Mouse (Mus musculus) skeletal muscle tissue, adult 2 months (tissue): Measurements from ENCODE around the gene Fancc.

ENCODE experiments used
- DNase-seq: peaks from one replicate; pipeline ENCODE4 v3.0.0-alpha.2; 2012; ENCODE audit warnings: low read depth, low spot score

Gene Fancc

DNA sequence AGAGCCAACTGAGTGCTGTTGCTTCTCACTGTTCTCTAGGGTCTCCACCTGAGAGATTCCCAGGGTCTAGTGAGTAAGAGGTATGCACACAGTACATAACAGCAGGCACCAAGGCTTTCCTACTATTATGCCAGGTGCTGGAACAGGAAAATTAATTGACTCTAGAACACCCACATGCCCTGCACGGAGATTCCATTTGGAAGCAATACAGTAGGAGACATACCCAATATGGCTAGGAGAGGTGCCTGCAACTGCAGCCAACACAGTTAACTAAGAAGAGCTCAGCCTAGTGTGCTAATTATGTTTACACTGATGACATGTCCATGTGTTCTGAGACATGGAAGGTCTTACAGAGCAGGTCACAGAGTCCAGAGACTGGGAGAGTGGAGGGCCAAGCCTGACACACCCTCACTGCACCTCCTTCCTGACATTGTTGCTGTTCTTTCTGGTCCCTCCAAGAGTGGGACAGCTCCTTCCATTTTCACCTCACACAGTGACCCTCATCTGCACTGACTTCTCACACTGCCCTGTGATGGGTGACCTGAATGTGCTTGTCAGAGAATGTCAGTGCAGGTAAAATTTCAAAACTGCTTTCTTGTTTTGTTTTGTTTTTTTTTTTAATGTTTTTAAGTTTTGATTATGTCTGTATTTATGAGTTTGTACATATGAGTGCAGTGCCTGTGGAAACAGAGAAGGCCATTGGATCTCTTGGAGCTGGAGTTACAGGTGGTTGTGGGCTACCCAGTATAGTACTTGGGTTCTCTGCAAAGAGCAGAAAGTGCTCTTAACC lies 234.7 kb downstream of the Fancc start:
- DNase-seq, result no peak

DNA sequence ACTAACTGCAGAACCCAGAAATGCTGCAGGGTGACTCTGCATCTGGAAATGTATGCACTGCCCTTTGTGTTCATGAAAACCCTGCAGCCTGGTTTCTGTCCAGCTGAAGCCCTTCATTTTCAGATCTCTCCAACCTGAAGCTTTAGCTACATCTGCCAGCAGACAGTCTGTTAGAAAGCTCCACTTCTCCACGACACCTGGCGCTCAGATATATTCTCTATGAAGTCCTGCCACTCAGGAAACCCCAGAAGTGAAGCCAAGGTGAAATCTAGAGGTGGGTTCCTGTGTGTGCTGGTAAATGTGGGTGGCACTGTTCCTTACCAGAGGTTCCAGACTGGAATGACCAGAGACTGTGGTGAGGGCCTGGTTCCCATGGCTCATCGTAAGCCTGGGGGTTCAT lies 235.4 kb downstream of the Fancc start:
- no peak for DNase-seq

DNA sequence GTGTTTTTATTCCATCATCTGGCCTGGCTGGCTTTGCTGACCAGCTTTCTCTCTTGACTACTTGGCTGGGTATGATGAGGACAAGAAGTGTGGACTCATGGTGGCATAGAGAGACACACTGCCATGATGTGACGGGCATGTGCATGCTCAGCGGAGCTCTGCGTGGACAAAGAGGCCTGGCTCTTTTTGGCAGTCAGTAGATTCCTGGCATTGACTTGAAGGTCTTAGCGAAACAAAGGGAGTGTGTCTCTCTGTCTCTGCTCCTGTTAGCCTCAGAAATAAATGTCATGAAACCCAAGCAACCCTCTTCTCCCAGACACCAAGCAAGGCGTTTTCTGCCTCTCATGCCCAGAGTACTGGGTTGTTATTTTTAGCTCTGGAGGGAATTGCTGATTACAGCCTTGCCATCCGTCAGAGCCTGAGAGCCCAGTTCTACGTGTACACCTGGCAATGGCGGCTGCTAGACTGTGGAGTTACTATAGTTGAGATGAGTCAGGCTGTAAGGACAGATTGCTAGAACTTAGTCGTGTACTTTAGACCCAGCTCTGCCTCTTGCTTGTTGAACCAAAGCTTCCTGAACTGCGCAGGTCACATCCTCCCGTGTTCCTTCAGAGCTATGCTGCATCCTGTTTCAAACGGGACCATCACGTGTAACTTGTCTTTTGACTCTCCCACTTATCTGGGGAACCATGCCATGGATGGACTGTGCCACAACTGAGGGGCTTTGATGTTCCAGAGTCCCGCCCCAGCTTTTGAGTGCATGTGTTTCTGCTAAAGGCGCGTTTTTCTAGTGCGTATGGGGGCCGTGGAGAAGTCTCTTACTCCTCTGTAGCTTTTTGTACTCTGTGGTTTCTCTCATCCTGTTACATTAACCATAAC lies 236.1 kb downstream of the Fancc start:
- no peak for DNase-seq

DNA sequence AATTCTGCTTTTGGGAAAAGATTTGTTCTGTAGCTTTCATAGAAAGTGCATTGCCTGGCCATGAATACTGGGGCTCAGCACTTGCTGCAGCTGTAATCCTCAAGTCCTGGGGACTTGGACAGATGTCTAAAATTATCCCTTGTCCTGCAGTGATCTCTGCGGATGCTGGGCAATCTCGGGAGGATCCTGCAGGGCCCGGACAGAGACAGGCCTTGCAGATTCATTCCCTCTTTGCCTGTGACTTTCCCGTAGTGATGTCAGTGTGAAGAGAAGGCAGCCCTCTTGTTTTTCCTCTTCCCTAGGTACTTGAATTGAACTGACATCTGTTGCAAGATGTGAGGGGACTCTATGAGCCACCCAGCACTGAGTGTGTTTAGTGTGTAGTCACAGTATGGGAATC lies 236.9 kb downstream of the Fancc start:
- DNase-seq, result no peak

DNA sequence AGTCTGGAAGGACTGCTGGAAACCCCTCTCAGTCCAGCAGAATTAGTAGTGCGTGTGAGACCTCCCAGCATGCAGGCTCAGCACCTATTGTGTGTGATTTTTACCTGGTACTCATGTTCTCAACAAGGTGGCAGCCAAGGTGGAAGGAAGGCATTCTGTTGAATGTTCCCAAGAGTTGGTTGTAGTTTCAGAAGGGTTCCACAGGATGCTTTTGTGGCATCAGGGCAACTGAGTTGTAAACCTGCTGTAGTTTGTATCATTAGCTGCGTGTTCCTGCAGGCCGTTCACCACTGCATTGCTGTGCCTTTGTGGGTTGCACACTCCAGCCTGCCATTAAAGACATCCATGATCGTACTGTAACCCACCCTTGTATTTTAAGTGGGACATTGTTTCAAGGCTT lies 238.4 kb downstream of the Fancc start:
- DNase-seq, result no peak

DNA sequence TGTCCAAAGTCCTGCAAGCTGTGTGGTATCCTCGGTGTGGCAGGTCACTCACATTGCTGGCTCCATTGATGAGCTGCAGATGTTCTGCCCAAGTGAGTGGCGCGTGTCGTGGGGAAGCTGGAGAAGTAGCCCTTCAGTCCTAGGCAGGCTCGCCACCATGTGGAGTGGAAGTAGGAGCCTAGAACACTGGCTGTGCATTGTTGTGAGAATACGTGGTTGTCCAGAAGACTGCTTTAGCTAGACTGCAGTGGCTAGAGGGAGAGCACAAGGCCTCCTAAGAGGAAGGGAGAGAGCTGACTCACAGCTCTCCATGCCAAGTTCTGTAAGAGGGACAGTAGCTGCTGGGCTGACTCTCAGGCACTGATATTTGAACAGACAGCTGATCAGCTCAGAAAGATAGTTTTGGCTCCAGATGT lies 238.9 kb downstream of the Fancc start:
- DNase-seq, result peak; percentile 80

DNA sequence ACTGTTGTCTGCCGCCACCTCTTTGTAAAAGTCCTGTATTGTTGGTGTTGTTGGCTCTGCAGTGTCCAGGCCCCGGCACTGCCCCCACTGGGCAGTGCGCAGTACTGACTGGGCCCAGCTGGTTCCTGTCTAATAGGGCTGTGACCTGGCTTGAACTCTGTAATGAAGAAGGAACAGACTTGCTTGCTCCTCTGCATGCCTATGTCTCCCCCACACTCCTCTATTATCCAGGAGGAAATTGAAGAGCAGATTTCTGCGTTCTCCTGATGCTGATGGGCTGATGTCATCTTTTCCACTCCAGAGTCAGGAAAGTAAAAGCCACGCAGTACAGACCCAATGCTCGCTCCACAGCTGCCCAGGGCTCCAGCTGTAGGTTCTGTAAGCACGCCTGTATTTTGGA lies 240.3 kb downstream of the Fancc start:
- DNase-seq, result peak; percentile 82

DNA sequence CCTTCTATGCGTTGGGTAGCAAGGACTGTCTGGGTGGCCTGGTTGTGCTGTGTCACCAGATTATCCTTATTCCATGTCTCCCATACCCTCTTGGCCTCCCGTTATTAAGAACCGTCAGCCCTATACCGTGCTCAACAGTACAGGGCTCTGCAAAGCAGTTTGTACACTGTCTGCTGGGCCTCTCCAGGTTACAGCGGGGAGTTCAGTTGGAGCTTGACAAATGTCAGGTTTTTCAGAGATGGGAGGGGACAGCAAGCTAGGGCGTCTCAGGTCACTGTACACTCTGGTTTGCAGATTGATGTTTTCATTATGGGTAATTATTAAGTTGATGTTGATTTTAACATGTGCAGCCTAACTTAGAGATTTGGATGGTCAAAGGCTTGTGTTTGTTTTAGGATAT lies 240.9 kb downstream of the Fancc start:
- DNase-seq, result no peak

DNA sequence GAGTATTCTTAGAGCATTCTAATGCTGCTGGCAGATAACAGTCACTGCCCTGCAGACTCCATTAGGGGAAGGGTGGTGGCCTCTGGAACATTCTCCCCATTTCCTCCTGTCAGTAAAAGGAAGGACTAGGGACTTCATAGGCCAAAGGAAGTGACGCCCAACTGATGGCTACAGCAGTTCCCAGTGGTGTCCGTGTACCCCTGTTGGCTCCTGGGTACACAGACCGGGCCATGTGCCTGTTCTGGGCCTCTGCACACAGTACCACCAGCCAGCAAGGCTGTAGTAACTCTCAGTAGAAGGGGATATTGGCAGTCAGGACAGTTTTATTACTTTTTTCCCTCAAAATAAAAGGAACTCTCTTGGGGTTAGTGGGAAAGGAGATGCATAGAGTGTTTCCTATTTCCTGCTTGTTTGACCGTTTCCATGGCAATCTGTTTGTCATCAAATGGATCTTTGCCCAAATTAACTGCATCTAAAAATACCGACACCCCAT lies 241.5 kb downstream of the Fancc start:
- no peak for DNase-seq

DNA sequence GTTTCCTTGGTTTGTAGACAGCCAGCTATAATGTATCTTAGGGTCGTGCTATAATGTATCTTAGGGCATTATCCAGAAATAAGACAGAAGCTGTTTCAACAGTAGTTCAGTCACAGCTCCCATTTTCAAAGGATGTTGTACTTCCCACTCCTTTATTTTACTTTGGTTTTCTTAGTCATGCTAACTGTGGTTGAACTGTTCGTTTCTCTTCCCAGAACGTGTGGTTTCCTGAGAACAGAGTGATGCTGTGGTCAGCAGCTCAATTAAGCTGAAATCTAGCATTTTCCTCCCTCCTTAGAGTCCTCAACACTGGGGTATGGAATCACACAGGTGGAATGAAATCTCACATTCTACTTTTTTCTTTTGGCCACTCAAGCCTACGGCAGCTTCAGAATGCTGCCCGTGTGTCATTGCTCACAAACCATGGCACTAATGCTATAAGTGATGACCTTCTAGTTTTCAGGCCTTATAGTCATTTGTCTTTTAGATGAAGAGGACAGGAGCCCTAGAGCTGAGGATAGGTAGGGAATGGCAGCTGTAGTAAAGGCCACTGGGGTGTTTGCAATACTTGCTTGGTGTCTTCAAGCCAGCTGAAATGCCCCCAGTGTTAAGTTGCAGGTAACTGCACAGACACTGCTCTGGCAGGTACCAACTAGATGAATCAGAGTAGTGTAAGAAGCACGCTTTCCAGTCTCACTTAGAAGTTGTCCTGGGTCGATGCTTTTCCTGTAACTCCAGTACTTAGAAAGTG lies 243.0 kb downstream of the Fancc start:
- no peak for DNase-seq

DNA sequence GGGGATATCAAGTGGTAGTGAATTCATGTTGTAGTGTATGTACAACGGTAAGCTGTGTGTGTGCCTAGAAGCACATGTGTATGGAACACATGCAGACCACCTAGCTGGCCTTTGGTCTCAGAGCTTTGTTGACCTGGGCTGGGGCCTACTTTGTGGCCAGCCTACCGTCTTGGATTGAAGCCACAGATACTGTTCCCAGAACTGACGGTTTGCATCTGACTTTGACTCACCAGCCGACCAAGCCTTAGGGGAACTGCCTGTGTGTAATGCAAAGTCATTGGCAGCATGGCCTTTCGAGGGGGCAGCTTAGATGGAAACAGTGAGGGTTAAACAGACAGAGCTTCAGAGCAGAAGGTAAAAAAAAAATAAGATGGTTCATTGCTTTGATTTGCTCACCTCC lies 243.9 kb downstream of the Fancc start:
- no peak for DNase-seq

DNA sequence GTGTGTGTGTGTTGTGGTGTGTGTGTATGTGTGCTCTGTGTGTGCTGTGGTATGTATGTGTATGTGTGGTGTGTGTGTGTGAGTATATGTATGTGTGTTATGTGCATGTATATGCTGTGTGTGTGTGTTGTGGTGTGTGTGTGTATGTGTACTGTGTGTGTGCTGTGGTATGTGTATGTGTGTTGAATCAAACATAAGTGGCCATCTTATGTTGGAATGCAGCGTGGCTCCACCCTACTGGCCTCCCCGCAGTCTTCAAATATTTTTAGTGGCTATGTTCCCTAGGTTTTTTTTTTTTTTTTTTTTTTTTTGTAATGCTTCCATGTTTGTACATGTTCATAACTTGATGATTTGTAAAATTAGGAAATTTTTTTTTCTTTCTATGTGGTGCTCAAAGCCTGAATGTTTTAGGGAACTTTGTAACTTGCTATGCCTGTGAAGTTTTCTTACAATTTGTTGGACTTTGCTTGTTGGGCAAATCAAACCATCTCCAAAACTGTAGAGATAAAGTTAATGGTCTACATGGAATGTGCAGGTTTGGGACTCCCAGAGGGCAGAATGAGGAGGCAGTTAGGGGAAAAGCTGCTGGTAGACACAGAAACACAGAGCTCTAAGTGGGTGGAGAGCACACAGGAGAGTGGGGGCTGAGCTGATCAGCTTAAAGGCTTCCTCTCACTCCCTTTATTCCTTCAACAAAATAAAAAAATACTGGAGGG lies 244.6 kb downstream of the Fancc start:
- DNase-seq, result no peak

DNA sequence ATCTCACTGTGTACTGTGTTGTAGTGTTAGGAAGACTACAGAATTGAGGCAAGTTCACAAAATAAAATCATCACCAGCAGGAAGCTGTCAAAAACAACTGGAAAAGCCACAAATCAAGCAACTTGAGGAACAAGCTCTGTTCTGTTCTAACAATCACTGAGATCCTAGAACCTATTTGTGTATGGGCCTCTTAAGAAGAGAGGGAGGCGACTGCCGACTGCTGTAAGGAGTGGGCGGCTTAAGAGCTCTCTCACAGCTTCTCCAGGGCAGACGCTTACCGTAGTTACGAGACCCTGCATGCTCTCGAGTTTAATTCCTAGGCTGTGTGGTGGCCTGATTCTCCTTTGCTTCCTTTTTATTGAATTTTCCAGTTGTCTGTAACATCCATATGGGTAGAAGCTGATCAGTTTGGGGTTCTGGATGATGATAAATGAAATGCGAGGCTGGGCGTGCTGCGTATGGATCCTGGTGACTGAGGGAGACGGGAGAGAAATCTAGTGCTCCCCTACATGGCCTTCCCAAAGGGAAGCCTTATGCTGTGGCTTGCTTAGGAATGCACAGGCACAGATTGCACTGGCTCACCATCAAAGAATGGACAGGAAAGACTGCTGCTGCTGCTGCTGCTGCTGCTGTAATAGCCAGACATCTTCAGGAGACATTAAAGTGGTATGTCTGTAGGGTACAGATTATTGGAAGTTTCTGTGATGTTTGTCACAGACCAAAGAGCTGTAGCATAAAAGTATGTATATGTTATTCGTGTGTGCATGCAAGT lies 245.8 kb downstream of the Fancc start:
- DNase-seq, result no peak

DNA sequence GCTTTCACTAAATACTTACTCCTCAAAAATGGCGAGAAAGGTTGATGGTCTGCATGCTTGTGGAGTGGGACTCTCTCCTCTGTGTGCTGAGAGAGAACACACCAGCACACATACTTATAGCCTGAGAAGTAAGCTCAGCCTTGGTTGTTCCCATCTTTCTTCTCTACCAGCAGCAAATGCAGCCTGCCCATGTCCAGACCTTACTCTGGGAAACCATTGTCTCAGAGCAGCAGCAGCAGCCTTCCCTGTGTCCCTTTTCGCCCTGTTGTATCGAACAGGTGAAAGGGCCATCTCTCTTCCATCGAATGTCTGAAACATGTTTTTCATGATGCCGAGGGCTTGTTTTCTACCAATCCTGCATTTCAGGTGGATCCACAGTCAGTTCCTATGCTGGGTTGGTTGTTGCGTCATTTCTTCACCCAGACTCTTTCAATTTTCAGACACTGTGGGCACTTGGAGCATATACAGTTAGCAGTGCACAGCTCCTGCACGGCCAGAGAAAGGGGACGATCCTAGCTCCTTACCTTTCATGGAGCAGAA lies 246.6 kb downstream of the Fancc start:
- no peak for DNase-seq

DNA sequence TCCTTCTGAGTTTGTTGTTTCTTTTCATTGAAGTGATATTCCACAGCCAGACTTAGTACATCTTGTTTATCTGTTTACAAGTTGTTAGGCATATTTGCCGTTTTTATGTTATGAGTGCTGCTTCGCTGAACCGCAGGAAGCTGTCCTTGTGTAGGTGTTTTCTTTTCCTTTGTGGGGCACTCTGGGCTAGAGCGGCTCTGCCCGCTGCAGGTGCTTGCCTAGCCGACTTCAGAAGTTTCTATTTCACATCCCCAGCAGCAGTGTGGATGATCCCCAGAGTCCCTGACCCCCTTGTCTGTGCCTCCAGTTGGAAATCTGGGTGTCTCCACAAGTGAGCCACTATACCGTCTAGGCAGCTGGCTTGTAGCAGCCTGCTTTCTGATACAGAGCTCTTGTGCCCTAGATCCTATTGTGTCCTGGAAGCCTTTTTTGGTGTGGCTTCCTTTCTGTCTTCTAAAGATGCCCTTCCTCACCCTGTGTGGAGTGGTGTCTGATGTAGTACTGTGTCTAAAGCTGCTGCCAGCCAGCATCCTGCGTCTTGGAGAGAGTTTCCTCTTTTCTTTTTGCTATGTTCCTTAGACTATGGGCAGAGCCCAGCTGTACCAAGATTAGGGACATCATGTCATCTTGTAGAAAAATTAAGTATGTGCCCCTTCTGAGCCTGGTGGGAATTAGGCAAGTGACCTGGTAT lies 247.2 kb downstream of the Fancc start:
- no peak for DNase-seq

DNA sequence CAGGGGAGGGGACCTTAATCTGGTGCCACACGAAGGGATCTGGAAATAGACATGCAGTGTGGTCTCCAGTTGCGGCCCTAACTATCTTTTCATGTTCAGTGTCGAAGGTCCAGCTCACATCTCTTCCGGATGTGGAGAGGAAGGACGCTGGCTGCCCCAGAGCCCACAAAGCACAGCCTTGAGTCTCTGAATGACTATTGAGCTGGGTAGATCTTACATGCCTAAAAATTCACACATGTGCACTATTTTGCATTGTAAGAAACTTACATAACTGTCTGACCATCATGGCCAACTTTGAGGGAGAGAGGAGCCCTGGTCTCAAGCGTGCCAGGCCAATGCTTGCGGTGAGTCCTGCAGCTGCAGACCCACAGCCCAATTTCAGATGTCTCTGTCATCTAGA lies 247.9 kb downstream of the Fancc start:
- no peak for DNase-seq

DNA sequence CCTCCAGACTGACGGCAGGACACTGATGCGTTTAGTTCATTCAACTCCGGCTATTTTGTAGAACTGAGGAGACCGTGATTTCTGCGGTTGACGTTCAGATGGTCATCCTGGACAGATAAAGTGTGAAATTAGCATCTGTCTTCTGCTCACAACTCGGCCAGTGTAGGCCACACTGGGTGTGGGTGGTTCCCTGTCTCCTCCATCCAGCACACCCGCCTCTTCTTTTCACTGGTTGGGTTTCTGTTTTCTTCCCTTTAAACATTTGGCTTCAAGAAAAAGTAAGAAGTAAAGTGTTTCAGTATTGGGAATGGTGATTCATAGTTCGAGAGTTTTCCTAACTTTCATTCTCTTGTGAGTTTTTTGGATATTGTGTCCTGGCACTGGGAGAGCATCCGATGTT lies 248.8 kb downstream of the Fancc start:
- DNase-seq, result no peak

DNA sequence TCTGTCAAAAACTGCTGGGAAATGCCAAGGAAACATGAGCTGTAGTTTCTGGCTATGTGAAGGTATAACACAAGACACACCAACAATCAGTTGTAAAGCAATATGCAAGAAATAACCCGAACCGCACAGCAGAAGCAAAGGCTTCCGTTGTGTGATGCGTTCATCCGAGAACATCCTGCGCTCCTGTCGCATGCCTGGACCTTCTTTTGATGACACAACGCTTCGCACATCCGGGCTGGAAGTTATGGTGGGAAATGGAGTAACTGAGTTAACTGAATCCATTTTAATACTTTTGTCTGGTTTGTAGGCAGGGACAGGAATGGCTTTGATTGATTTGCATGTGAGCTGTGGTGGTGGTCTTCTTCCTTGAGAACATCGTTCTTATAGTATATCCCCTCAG lies 249.4 kb downstream of the Fancc start:
- no peak for DNase-seq

DNA sequence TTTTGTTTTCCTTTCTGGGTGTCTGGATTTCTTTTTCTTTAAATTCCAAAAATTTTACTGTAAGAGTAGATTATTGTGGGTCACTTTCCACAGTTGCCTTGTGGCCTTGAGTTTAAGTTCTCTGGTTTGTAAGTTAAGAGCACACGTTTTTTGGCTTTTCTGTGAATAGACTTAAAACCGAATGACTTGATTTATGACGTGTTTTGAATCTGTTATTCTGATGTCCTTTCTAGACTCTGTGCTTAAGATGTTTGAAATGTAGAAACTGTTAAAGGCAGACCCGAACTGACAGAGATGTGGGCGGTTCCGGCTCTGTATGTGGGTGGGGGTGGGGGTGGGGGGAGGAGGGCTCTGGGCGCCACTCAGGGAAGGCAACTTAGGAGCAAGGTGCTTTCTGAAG lies 250.0 kb downstream of the Fancc start:
- no peak for DNase-seq
